Mouse (Mus musculus): ENCODE results near the gene Sft2d1.

DNA sequence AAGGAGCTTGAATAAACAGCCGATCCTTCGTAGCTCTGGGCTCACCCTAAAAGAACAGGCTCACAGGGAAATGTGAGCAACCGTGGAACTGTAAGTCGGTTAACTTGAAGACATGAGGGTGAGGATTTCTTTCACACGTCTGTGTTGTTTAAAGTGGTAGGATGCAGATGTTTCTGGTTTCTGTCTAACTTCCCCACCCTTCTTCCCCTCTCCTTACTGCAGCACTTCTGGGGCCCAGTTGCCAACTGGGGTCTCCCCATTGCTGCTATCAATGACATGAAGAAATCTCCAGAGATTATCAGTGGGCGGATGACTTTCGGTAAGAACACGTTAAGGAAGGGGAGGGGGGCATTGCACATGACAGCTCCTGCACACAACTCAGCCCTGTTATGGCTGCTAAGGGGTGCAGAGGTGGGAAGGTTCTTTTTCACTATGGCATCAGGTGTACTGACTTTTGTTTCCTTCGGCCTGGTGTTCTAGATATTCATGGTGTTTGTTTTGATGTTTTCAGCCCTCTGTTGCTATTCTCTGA is 14.5 kb upstream of the Sft2d1 start:
- TF ChIP-seq CHD2 (IDR thresholded peaks at IDR 0.05; ENCODE audit: low read depth, low read length), result no peak
- no peak for TF ChIP-seq ZC3H11A (IDR thresholded peaks at IDR 0.05; ENCODE audit: borderline replicate concordance, low read depth, low read length)
- TF ChIP-seq HCFC1 (IDR thresholded peaks at IDR 0.05; ENCODE audit: borderline replicate concordance, insufficient read depth, low read length), result no peak
